Mouse (Mus musculus) thymus, adult 2 months (tissue): ENCODE measurements at regions not wholly inside any gene's neighbourhood (a gene's known extent, or its start where the extent isn't known, plus 50 kb on each side); places are given as distances from the start of the nearest gene placed in this dataset.
"Not testable (repeated sequence)": the region's sequence is repeated elsewhere in the genome, so short reads cannot be mapped to it uniquely, and the experiment has no call there.

Source experiments
- DNase-seq: peaks from one replicate; pipeline ENCODE4 v3.0.0; 2021
- H3K27ac ChIP-seq: fragments of 200-500 bp; 2 replicates; pipeline ENCODE4 v1.5.1; 2012; ENCODE audit warnings: low read length, control low read depth; ENCODE audit not compliant: control insufficient read depth, insufficient read depth
- H3K27me3 ChIP-seq: fragments of 200-500 bp; 2 replicates; pipeline ENCODE4 v1.6.1; 2012; ENCODE audit warnings: mild to moderate bottlenecking, low read length, moderate library complexity, mixed read lengths; ENCODE audit not compliant: control insufficient read depth, insufficient read depth
- H3K36me3 ChIP-seq: fragments of 200-500 bp; 2 replicates; pipeline ENCODE4 v1.6.1; 2012; ENCODE audit warnings: mild to moderate bottlenecking, low read length, moderate library complexity; ENCODE audit not compliant: control insufficient read depth, insufficient read depth
- H3K4me1 ChIP-seq: fragments of 200-500 bp; replicated peaks from 2 replicates; pipeline ENCODE4 v1.6.1; 2012; ENCODE audit warnings: low read length; ENCODE audit not compliant: control insufficient read depth, insufficient read depth
- H3K4me3 ChIP-seq: fragments of 200-500 bp; 2 replicates; pipeline ENCODE4 v1.5.1; 2012; ENCODE audit warnings: mild to moderate bottlenecking, low read length, control low read depth, moderate library complexity; ENCODE audit not compliant: control insufficient read depth, insufficient read depth
- CTCF ChIP-seq: fragments of 200-500 bp; IDR thresholded peaks from 2 replicates; pipeline ENCODE4 v1.5.1; 2012; ENCODE audit warnings: mild to moderate bottlenecking, control low read depth, low read length, moderate library complexity, borderline replicate concordance; ENCODE audit not compliant: control insufficient read depth, poor library complexity, insufficient read depth; ENCODE audit errors: extremely low read depth
- POLR2A ChIP-seq: fragments of 200-500 bp; IDR thresholded peaks from 2 replicates; pipeline ENCODE4 v1.6.1; 2012; ENCODE audit warnings: mild to moderate bottlenecking, low read length, control low read depth, moderate library complexity; ENCODE audit not compliant: control insufficient read depth, poor library complexity, insufficient read depth; ENCODE audit errors: extremely low read depth
- WGBS: fragments of 180-500 bp; shearing (Covaris S2); methylation state at CpG from one replicate; pipeline ENCODE4 v1.1.7; 2018; 5-methylcytosine and 5-hydroxymethylcytosine counted together

- H3K4me1 ChIP-seq: no peaks in the 10 kb centered on the region
- H3K27ac ChIP-seq: no peak overlapping the region
- no peaks in the 10 kb centered on the region for H3K36me3 ChIP-seq
- no peak overlapping the region for H3K4me3 ChIP-seq
- TF ChIP-seq POLR2A (no peak), CTCF (no peak)
- H3K27me3 ChIP-seq: no peaks in the 10 kb centered on the region
- DNase-seq: no peak
Measured at GRCm38 (mm10) chr9:11206267-11206666, 301.7 kb upstream of the Cntn5 start.

GRCm38 (mm10) chr9:11192183-11192582 lies 287.6 kb upstream of the Cntn5 start:
- WGBS: 82% methylated on average over 2 of the region's 2 CpGs
- Histone ChIP-seq H3K4me3 (no peak overlapping the region), H3K27ac (no peak overlapping the region), H3K36me3 (no peaks in the 10 kb centered on the region), H3K27me3 (no peaks in the 10 kb centered on the region), H3K4me1 (no peaks in the 10 kb centered on the region)
- no peak for DNase-seq
- TF ChIP-seq POLR2A (no peak), CTCF (no peak)

GRCm38 (mm10) chr9:11145799-11146198 lies 241.2 kb upstream of the Cntn5 start:
- no peak for DNase-seq
- WGBS: 98% methylated on average over 1 of the region's 1 CpGs
- no peaks in the 10 kb centered on the region for H3K27me3 ChIP-seq
- H3K27ac ChIP-seq: no peak overlapping the region
- H3K4me3 ChIP-seq: no peak overlapping the region
- no peaks in the 10 kb centered on the region for H3K36me3 ChIP-seq
- no peak for TF ChIP-seq CTCF
- TF ChIP-seq POLR2A: no peak
- no peaks in the 10 kb centered on the region for H3K4me1 ChIP-seq

- Histone ChIP-seq H3K4me1 (no peaks in the 10 kb centered on the region), H3K27ac (no peak overlapping the region), H3K4me3 (no peak overlapping the region), H3K36me3 (no peaks in the 10 kb centered on the region), H3K27me3 (no peaks in the 10 kb centered on the region)
- WGBS: 86% methylated on average over 5 of the region's 5 CpGs
- TF ChIP-seq POLR2A: no peak
- TF ChIP-seq CTCF: no peak
- DNase-seq: no peak
Measured at GRCm38 (mm10) chr9:11126833-11127232, 222.3 kb upstream of the Cntn5 start.

- no peaks in the 10 kb centered on the region for H3K27me3 ChIP-seq
- no peak overlapping the region for H3K27ac ChIP-seq
- no peak for DNase-seq
- no peak for TF ChIP-seq POLR2A
- TF ChIP-seq CTCF: no peak
- no peaks in the 10 kb centered on the region for H3K4me1 ChIP-seq
- no peaks in the 10 kb centered on the region for H3K36me3 ChIP-seq
- H3K4me3 ChIP-seq: no peak overlapping the region
Measured at GRCm38 (mm10) chr9:11119153-11119552, 214.6 kb upstream of the Cntn5 start.

GRCm38 (mm10) chr9:11107828-11108227 lies 203.3 kb upstream of the Cntn5 start:
- DNase-seq, H3K27me3 ChIP-seq, H3K36me3 ChIP-seq, H3K4me3 ChIP-seq, H3K27ac ChIP-seq, H3K4me1 ChIP-seq: not testable (repeated sequence)
- 97% methylated on average over 3 of the region's 3 CpGs for WGBS

- H3K27ac ChIP-seq, H3K4me3 ChIP-seq, H3K27me3 ChIP-seq, H3K36me3 ChIP-seq, DNase-seq, H3K4me1 ChIP-seq: not testable (repeated sequence)
- WGBS: 94% methylated on average over 1 of the region's 1 CpGs
Measured at GRCm38 (mm10) chr9:11107212-11107611, 202.6 kb upstream of the Cntn5 start.
